Mouse (Mus musculus): ENCODE measurements around the gene Copb1.

The Copb1 gene

DNA sequence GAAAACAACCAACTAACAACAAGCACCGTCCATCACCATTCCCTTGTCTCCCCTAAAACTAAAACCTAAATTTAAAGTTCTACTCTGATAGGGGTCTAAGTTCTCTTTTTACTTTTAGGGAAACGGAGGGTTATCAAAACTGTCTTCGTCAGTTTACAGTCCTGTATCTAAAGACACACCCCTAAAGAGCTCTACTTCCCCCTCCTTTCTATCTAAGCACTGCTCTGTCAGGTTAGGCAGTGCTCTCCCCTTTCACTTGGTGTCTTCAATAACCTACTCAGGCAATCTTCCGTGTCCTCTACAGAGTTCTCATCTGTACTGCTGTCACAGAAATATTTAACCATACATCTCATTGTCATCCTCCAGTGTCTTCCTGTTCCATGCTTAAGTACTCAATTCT is 34.1 kb downstream of the Copb1 start:
- WGBS = 90% methylated on average over 4 of the region's 4 CpGs

DNA sequence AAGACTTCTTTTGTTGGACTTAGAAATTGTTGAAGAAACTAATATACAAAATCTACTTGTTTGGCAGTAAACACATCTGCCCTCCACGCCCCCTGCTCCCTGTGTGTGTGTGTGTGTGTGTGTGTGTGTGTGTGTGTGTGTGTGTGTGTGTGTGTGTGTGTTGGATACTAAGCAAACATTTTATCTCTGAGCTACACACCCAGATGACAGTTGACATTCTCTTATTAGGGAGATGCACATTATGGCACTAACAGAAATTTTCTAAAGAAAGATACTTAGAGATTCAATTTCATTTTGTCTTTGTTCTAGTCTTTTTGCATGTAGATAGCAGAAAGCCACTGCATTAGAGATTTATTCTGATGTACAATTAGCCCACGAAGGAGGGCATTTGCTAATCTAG is 37.6 kb downstream of the Copb1 start:
- WGBS = 83% methylated on average over 2 of the region's 2 CpGs

GRCm38 (mm10) chr7:114214385-114214784 is 40.1 kb downstream of the Copb1 start:
- WGBS = 51% methylated on average over 1 of the region's 1 CpGs

- 50% methylated on average over 2 of the region's 2 CpGs for WGBS
These were observed 41.0 kb downstream of the Copb1 start for GRCm38 (mm10) chr7:114213537-114213936.

- 91% methylated on average over 3 of the region's 3 CpGs for WGBS
These were observed 43.9 kb downstream of the Copb1 start for GRCm38 (mm10) chr7:114210618-114211017.

DNA sequence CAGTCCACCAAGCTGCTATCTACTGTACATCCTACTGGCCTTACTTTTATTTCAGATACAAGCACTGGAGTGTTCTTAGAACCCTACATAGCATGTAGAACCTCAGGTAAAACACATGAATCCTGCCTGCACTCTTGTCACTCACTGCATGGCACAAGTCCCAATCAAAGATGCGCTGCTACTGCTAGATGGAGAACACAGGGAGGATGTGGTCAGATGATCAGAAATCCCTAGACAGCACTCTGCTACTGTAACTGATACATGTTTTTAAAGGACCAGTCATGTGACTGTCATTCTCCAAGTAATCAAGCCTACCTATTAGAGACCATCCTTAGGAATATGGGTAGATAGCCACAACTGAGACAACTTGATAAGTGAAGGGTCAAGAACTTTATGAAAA is 44.7 kb downstream of the Copb1 start:
- 98% methylated on average over 1 of the region's 1 CpGs for WGBS

DNA sequence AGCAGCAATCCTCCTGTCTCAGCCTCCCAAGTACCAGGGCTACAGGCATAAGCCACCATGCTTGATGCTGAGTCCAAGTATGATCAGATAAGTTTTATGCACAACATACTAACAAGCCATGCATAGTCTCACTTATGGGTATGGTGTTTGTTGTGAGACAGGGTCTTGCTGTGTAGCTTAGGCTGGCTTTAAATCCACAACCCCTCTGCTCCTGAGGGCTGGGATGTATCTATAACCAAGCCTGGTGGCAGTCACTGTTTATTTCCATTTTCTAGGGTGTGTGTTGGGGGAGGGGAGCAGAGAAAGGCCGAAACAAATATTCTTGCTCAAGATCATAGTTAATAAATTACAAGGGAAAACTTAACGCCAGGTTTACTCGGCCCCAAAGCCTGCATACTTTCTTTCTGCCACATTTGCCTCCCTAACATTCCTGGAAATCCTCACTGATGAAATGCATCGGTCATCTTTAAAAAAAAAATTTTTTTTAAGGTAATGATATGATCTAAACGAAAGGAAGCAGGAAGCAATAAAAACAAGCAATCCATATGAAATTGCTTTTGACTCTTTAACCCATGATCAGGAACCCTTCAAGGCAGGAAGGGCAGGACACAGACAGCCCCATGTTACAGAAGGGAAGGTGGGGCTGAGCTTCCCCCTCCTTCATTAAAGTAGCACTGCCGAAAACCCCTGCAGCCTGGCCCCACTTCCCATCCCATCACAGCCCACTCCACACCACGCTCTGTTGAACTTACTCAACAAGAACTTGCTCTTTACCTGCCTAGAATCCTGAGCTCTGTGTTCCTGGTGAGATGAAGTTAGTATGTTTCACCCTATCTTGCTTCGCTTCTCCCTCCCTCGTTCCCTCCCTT is 50.8 kb downstream of the Copb1 start:
- 82% methylated on average over 9 of the region's 9 CpGs for WGBS

DNA sequence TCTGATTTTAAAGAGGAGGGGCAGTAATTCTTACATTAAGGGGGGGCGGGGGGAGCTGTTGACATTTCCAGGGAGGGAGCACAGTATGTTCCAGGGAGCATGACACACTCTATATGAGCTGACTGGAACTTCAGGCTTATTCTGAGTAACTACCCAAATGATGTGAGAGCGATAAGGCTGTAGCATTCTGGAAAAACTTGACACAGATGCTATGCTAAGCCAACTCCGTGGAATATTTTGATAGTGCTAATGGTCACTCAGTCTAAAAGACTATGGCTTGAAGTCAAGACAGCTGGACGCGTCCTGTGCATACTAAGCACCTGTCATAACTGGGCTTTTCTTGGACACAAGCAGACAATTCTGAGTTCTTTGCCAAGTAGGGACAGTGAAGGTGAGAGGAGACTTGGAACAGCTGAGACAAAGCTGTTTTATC is 51.5 kb downstream of the Copb1 start:
- 63% methylated on average over 5 of the region's 5 CpGs for WGBS

GRCm38 (mm10) chr7:114200651-114201050 is 53.9 kb downstream of the Copb1 start:
- 69% methylated on average over 2 of the region's 2 CpGs for WGBS

- 48% methylated on average over 3 of the region's 3 CpGs for WGBS
These were observed 54.9 kb downstream of the Copb1 start for GRCm38 (mm10) chr7:114199428-114200110.

DNA sequence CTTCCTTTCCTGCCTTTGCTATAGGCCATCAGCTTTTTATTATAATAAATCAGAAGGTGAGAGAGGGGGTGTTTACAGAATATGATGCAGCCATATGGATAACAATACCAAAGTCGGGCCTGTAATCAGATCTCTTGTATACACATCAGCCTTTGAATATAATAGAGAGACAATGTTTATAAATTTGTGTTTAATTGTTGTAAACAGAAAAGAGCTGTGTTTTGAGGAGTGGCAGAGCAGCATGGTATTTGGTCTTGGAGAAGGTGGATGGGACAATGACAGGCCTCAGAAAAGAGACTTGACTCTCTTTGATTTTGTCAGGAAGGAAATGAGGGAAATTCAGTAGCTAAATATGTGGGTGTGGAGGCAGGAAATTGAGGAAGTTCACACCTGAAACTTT is 56.3 kb downstream of the Copb1 start:
- 87% methylated on average over 1 of the region's 1 CpGs for WGBS

DNA sequence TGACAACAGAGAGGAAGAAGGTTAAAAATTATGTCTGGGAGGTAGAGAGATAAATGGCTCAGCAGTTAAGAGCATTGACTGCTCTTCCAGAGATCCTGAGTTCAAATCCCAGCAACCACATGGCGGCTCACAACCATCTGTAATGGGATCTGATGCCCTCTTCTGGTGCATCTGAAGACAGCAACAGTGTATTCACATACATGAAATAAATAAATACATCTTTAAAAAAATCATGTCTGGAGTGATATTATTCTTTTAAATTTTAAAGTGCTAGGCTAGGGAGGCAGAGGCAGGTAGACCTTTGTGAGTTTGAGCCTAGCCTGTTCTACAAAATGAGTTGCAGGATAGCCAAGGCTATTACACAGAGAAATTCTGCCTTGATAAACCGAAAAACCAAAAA is 57.9 kb downstream of the Copb1 start:
- WGBS = 96% methylated on average over 2 of the region's 2 CpGs

DNA sequence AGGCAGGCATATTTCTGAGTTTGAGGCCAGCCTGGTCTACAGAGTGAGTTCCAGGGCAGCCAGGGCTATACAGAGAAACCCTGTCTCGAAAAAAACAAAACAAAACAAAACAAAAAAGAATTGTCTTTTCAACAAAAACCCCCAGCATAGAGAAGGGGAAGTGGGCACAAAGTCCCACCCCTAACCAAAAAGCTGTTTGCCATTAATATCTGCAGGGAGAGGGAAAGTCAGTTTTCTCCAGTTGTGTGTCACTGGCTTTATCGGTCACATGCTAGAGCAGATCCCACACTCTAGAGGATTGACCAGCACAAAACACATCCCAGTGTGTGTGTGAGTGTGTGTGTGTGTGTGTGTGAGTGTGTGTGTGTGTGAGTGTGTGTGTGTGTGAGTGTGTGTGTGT is 59.7 kb downstream of the Copb1 start:
- WGBS = 87% methylated on average over 2 of the region's 2 CpGs

DNA sequence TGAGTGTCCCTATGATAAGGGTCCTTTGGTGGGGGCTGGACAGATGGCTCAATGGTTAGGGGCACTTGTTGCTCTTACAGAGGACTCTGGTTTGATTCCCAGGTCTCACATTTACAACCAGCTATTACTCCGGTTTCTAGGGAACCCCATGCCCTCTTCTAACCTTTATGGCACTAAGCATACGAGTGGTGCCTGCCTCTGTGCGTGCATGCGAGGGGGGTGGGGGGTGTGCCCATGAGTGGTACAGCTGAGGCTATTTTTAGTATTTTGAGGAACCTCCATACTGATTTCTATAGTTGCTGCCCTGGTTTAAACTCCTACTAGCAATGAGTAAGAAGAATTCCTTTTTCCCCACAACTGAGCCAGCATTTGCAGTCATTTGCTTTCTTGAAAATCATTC is 60.3 kb downstream of the Copb1 start:
- WGBS = 69% methylated on average over 4 of the region's 4 CpGs

- WGBS = 84% methylated on average over 6 of the region's 6 CpGs
These were observed 61.0 kb downstream of the Copb1 start for GRCm38 (mm10) chr7:114193284-114194067.

GRCm38 (mm10) chr7:114192581-114192980 is 61.9 kb downstream of the Copb1 start:
- 50% methylated on average over 3 of the region's 3 CpGs for WGBS

GRCm38 (mm10) chr7:114183416-114183815 is 71.1 kb downstream of the Copb1 start:
- WGBS = 60% methylated on average over 6 of the region's 6 CpGs

DNA sequence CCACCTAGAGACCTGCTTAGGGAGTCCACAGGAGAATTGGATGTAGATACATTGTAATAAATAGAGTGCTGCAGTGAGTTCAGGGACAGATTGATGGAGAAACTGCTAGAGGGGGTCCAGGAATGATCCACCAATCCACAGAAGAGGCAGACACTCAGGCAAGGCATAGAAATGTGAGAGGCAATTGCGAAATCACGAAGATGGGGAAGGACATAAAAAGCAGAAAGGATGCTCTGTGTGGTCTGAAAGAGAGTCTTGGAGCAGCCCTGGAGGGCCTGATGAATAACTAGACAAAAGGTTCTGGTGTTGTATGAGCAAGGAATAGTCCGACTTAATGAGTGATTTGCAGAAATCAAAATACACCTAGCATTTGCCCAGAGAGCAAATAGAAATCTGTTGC is 71.8 kb downstream of the Copb1 start:
- 57% methylated on average over 3 of the region's 3 CpGs for WGBS

DNA sequence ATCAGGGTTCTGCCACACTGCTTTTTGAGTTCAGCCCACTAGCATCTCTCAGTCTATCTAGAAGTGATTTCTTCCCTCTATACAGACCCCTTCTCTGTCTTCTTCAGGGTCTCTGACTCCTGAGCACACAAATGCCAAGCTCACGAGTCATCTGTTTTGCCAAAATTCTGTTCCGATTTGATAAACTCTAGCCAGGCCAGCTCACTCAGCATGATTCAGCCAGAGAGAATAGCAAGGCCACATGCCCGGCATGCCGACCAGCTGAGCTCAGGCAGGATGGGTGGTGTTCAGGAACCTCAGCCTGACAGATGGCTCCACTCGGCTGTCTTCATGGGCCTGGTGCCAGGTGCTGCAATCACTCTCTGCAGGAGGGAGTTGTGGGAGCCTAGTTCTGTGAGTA is 73.1 kb downstream of the Copb1 start:
- 8% methylated on average over 5 of the region's 5 CpGs for WGBS

DNA sequence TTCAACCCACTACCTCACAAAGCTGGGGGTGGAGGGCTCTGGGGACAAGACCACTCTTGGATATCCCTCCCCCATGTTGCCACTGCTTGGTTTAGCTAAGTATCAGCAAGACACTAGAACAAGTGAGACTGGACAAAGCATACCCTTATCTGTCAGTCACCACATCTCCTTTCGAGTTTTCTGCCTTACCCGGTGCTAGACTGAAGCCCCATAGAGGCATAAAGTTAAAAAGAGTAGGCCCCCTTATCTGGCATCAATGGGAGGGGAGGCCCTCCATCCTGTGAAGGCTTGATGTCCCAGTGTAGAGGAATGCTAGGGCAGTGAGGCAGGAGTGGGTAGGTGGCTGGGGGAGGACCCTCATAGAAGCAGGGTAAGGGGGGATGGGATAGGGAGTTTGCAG is 77.9 kb downstream of the Copb1 start:
- WGBS = 89% methylated on average over 2 of the region's 2 CpGs

DNA sequence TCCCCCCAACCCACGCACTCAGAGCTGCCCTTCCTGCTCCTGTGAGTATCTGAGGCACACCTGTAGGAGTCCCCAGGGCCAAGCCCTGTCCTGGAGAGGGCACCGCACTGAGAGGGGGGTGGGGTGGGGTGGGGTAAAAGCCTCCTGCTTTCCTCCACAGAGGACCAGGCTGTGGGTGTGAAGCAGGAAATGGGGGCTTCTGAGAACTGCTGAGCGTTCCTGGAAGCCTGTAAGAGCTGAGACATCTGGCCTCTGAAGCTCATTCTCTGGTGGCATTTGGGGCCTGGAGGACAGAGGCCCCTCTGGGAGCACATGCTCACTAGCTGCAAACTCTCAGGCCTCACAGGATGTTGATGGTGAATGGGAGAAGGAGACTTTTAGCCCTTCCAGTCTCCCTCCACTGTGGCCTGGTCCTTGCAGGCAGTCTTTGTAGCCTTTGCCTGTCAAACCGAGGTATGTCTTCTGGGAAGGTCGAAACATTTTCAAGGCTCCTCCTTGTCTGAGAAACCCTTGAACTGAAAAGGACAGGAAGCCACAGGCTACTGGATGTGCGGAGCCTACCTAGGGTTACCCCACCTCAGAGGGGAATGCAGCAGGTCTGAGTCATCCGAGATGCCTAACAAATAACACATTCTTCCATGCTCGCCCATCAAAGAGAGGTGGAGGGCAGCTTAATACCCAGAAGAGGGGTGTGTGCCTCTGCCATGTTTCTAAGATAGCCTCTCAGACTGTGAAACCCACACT is 83.0 kb downstream of the Copb1 start:
- WGBS = 76% methylated on average over 8 of the region's 8 CpGs

- 89% methylated on average over 4 of the region's 4 CpGs for WGBS
These were observed 84.5 kb downstream of the Copb1 start for GRCm38 (mm10) chr7:114169996-114170395.

All from cerebral cortex, adult 2 months (tissue).